Mouse (Mus musculus) T-helper 17 cell (primary cell): Measurements from ENCODE around the gene 5031439G07Rik.
"Not testable (repeated sequence)": the region's sequence is repeated elsewhere in the genome, so short reads cannot be mapped to it uniquely, and the experiment has no call there.

Experiments used
- in situ Hi-C, 2 experiments: fragments of 300-600 bp; cut with MboI, MseI; formaldehyde crosslinking; loops; 1 replicate in 1 of 2; 2 replicates in 1 of 2; pipeline ENCODE4 v1.15.1; 2025; ENCODE audit warnings: high pct_unique_total_duplicates in 2 of 2

Gene 5031439G07Rik

GRCm38 (mm10) chr15:84987874-84988825 lies at the start of gene 5031439G07Rik:
5031439G07Rik (minus strand) TSS chr15:84988551.
- in situ Hi-C loops = loop anchor here in 1 of 2 experiments (5.0 kb wide), 2 partner anchors 66 to 131 kb away; partner anchors contain the start of genes Gm29666, Nup50 and Phf21b

DNA sequence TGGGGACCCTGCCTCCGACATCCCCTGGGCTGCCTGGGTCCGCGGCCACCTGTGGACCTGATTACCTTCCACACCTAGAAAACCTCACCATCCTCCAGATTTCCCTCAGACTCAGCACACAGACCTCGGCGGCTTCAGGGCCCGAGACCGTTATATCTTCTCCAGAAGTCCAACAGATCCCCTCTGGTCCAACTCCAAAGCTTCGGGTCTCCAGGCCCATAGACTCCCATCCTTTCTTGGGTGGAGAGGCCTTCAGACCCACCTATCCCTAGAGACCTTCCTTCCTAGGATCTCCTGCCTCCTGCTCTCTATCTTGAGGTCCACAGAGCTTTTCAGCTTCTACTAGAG lies 49.0 kb upstream of the 5031439G07Rik start:
- in situ Hi-C loops = no loop called here

GRCm38 (mm10) chr15:85036566-85037342 lies 48.4 kb upstream of the 5031439G07Rik start:
- in situ Hi-C loops = no loop called here

DNA sequence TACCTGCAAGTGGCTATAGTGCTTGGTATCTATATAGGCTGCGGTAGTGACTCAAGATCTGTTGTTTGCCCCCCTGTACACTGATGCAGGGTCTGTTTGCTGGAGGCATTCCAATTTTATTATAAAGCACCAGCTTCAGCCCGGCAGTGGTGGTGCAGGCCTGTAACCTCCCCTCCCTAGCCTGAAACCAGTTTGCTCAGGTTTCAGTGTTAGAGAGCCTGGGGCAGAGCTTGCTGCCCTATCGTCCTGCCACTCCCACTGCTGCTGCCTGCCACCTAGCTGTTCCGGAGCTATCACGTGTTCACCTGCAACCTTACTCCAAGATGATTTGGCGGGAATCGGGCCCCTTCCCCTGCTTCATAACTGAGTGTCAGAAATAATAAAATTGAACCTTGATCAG lies 45.6 kb upstream of the 5031439G07Rik start:
- in situ Hi-C loops = not testable (repeated sequence)

- in situ Hi-C loops = no loop called here
Measured at GRCm38 (mm10) chr15:85031866-85032265, 43.5 kb upstream of the 5031439G07Rik start.

DNA sequence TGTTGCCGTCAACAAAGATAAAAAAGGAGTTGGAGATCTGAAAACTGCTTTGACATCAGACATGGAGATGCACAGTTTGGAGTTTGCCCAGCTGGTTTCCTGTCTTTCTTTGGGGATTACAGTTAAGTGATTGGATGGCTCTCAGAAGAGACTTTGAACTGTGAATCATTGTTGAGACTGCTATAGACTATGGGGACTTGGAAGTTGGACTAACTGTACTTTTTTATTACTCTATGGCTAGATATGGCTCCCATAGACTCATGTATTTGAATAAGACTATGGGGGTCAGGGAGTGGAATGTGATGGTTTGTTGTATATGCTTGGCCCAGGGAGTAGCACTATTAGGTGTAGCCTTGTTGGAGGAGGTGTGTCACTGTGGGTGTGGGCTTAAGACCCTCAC lies 42.3 kb upstream of the 5031439G07Rik start:
- in situ Hi-C loops = not testable (repeated sequence)

DNA sequence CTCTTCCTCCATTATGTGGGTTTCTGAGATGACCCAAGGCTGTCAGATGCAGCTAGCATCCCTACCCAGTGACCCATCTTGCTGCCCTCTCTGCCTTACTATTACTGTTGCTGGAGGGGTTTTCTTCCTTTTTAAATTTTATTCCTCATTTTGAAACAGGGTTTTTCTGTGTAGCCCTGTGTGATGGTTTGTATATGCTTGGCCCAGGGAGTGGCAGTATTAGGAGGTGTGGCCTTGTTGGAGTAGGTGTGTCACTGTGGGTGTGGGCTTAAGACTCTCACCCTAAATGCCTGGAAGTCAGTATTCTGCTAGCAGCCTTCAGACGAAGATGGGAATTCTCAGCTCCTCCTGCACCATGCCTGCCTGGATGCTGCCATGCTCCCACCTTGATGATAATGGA lies 40.3 kb upstream of the 5031439G07Rik start, which contains the start of gene Fam118a:
Gene Fam118a, plus strand, starts transcription at position 301 of the 400 bp plus-strand sequence.
- in situ Hi-C loops = not testable (repeated sequence)

GRCm38 (mm10) chr15:85027740-85028139 lies 39.4 kb upstream of the 5031439G07Rik start:
- in situ Hi-C loops = no loop called here

DNA sequence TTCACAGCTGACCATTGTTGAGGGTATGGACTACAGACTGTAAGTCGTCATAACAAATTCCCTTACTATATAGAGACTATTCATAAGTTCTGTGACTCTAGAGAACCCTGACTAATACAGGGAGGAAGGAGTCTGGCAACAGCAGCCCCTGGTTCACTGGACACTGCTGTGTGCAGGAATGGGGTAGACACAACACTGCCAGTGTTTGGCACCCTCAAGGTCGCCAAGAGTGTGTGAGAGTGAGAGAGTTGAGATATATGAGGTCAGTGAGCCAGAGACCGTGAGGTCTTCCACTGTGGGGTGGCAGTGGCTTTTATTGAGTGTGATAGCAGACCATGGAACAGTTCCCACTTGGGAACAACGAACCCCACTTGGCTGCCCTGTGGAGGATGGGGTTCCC lies 37.8 kb upstream of the 5031439G07Rik start:
- in situ Hi-C loops = no loop called here

DNA sequence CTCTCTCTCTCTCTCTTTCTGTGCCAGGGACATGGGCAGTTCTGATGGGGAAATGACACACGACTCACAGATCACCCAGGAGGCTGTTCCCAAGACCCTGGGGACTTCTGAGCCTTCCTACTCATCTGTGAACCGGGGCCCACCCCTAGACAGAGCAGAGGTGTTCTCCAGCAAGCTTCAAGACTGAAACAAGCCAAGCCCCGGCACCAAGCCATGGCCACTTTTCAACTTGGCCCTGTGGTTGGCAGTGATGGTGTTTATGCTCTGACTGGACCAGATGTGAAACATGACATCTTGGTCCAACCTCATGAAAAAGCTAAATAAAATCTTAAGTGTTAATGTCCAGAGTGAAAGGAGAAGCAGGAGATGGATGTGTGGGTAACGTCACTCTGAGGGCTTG lies 33.9 kb upstream of the 5031439G07Rik start:
- in situ Hi-C loops = no loop called here

GRCm38 (mm10) chr15:85016951-85017664 lies 28.8 kb upstream of the 5031439G07Rik start, which contains the start of gene Upk3a:
Upk3a (plus strand) TSS chr15:85017141.
- in situ Hi-C loops = no loop called here

DNA sequence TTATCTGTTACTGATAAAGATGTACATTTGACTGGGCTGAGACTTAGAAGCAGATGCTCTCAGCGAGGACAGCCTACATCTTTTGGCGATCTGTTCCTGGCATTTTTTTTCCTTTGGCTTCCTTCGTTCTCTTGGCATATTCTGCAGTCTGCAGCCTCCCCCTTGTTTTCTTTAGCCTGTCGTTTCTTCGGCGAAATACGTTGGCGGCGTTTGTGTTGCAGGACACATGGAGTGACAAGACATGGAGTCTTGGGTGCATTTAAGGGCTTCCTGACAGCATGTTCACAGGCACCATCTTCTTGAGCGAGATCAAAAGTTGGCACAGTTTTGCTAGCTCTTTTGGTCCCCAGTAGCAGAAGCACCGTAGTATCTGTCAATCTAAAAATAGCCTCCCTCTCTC lies 27.4 kb upstream of the 5031439G07Rik start:
- in situ Hi-C loops = no loop called here

DNA sequence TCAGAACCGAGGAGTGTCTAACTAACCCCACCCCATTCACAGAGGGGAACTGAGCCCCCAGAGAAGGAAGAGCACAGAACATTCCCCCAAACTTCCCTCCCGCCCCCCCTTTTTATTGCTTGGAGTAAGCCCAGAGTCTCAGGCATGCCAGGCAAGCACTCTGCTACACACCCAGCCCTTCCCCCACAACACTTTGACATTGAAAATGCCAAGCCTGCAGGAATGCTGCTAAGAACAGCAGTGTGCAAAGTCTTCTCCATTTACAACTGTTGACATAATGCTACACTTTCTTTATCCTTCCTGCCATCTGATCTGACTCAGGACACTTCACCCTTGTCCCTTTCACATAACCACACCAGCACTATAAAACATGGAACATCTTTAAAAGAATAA lies 24.3 kb upstream of the 5031439G07Rik start:
- in situ Hi-C loops = no loop called here

DNA sequence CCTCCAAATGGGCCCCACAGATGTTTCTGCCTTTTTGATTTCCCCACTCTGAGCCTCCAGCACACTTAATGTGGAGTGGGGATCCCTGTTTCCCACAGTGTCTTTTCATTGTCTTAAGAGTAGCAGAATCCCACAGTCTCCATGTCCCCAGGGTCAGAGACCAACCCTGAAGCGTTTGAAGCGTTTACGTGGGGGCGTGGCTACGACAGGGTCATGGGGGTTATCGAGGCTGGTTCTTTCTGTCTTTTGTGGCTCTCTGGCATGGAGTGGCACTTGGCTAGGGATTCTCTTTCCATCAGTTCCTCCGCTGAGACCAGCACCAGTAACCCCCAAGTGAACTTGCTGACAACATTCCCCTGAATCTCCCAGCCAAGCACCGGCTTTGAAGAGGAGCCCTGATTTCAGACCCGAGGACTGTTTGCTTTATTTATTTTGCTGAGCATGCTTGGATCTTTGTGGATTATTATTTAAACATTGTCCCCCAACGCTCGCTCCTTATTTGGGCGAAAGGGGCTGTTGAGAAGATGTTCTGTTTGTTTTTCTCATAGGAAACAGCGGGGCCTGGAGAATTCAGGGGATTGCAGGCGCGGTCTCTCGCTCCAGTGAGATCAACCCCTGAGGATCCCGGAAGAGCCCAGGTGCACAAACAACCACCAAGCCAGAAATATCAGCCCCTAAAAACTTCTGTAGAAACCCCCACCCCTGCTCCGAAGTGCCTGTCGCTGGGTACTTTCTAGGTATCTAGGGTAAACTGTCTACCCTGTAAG lies 23.7 kb upstream of the 5031439G07Rik start:
- in situ Hi-C loops = no loop called here

GRCm38 (mm10) chr15:85009666-85010065 lies 21.3 kb upstream of the 5031439G07Rik start:
- in situ Hi-C loops = no loop called here

GRCm38 (mm10) chr15:85000984-85001982 lies 12.9 kb upstream of the 5031439G07Rik start:
- in situ Hi-C loops = no loop called here

GRCm38 (mm10) chr15:84999911-85000310 lies 11.6 kb upstream of the 5031439G07Rik start:
- in situ Hi-C loops = loop anchor here (5.0 kb wide), 1 partner anchor 72 kb away; no protein-coding TSS in a partner anchor

DNA sequence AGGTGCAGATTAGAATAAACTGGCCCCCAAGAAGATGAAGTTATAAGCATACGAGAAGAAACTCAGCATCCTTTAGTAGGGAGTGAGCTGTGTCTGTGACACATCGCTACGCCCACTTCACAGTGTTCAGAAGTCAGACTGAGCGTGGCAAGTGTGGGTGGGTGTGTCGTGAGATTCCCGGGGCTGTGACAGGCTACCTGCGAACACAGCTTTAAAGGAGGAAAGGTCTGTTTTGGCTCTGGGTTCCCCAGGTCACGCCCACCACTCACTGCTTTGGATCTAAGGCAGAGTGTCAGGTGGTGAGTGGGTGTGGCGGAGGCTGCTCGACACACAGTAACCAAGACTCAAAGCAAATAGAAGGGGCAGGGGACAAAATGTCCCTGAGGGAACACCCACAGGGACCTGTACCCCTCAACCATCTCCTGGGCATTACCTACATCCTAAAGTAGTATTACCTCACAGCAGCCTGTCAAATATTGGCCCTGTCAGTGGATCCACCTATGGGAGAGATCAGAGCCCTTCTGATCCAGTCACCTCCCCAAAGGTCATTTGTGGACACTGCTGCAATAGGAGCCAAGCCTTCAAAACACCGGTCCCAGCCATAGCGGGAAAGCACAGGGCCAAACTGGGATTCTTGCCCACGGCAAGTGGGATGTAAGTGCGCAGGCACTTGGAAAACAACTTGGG lies 9.6 kb upstream of the 5031439G07Rik start:
- in situ Hi-C loops = loop anchor here (5.0 kb wide), 1 partner anchor 74 kb away; no protein-coding TSS in a partner anchor

- in situ Hi-C loops = loop anchor here (5.0 kb wide), 1 partner anchor 76 kb away; no protein-coding TSS in a partner anchor
Measured at GRCm38 (mm10) chr15:84995967-84996366, 7.6 kb upstream of the 5031439G07Rik start.
